Mouse (Mus musculus) left cerebral cortex, postnatal 4 days (tissue): ENCODE measurements at regions not wholly inside any gene's neighbourhood (a gene's known extent, or its start where the extent isn't known, plus 50 kb on each side); places are given as distances from the start of the nearest gene placed in this dataset.

Source experiments
- DNase-seq: peaks from one replicate; pipeline ENCODE4 v3.0.0-alpha.2; 2022
- intact Hi-C: fragments of 180-260 bp; cut with DNase I; formaldehyde crosslinking; loops from one replicate; pipeline ENCODE4 v1.15.1; 2025

- intact Hi-C loops, result no loop called here
These were observed 488.4 kb upstream of the Gm9747 start for GRCm38 (mm10) chr1:81744524-81744923.

GRCm38 (mm10) chr1:81745024-81745960, 487.6 kb upstream of the Gm9747 start:
- intact Hi-C loops, result no loop called here

More at GRCm38 (mm10) chr1:81744524-81744923, 488.4 kb upstream of the Gm9747 start:
- peak; percentile 41 for DNase-seq

GRCm38 (mm10) chr1:81746013-81746412, 486.9 kb upstream of the Gm9747 start:
- intact Hi-C loops, result no loop called here
- DNase-seq, result no peak

More at GRCm38 (mm10) chr1:81745024-81745960, 487.6 kb upstream of the Gm9747 start:
- no peak for DNase-seq

GRCm38 (mm10) chr1:81747025-81747424, 485.9 kb upstream of the Gm9747 start:
- no peak for DNase-seq
- intact Hi-C loops, result no loop called here

- DNase-seq, result no peak
- intact Hi-C loops, result no loop called here
These were observed 478.8 kb upstream of the Gm9747 start for GRCm38 (mm10) chr1:81754067-81754466.

- intact Hi-C loops, result no loop called here
- no peak for DNase-seq
These were observed 477.6 kb upstream of the Gm9747 start for GRCm38 (mm10) chr1:81755281-81755680.

- intact Hi-C loops, result no loop called here
- no peak for DNase-seq
These were observed 477.2 kb upstream of the Gm9747 start for GRCm38 (mm10) chr1:81755694-81756093.

GRCm38 (mm10) chr1:81759919-81760318, 473.0 kb upstream of the Gm9747 start:
- intact Hi-C loops, result no loop called here
- DNase-seq, result no peak

- intact Hi-C loops, result loop anchor here (10.0 kb wide), 1 partner anchor 133 kb away; no protein-coding TSS in a partner anchor
- peak; percentile 47 for DNase-seq
These were observed 461.2 kb upstream of the Gm9747 start for GRCm38 (mm10) chr1:81771704-81772103.

GRCm38 (mm10) chr1:81780583-81780982, 452.3 kb upstream of the Gm9747 start:
- no peak for DNase-seq
- intact Hi-C loops, result no loop called here

GRCm38 (mm10) chr1:81784305-81784704, 448.6 kb upstream of the Gm9747 start:
- DNase-seq, result no peak
- intact Hi-C loops, result no loop called here

- no peak for DNase-seq
- intact Hi-C loops, result no loop called here
These were observed 438.1 kb upstream of the Gm9747 start for GRCm38 (mm10) chr1:81794771-81795170.

- no peak for DNase-seq
- intact Hi-C loops, result no loop called here
These were observed 437.5 kb upstream of the Gm9747 start for GRCm38 (mm10) chr1:81795399-81795798.

GRCm38 (mm10) chr1:81811591-81811990, 421.3 kb upstream of the Gm9747 start:
- intact Hi-C loops, result no loop called here
- DNase-seq, result no peak

GRCm38 (mm10) chr1:81818884-81819283, 414.0 kb upstream of the Gm9747 start:
- no peak for DNase-seq
- intact Hi-C loops, result no loop called here

GRCm38 (mm10) chr1:81841966-81842365, 390.9 kb upstream of the Gm9747 start:
- intact Hi-C loops, result no loop called here
- no peak for DNase-seq

- intact Hi-C loops, result no loop called here
- no peak for DNase-seq
These were observed 382.3 kb upstream of the Gm9747 start for GRCm38 (mm10) chr1:81850462-81851144.

- intact Hi-C loops, result no loop called here
- no peak for DNase-seq
These were observed 373.4 kb upstream of the Gm9747 start for GRCm38 (mm10) chr1:81859464-81859863.

GRCm38 (mm10) chr1:81864571-81864970, 368.3 kb upstream of the Gm9747 start:
- DNase-seq, result no peak
- intact Hi-C loops, result no loop called here

GRCm38 (mm10) chr1:81886940-81887531, 345.9 kb upstream of the Gm9747 start:
- intact Hi-C loops, result no loop called here
- no peak for DNase-seq

GRCm38 (mm10) chr1:81897241-81897640, 335.7 kb upstream of the Gm9747 start:
- intact Hi-C loops, result no loop called here
- DNase-seq, result no peak
